Mouse (Mus musculus) effector memory CD4-positive, alpha-beta T cell, adult 5 months (primary cell): ENCODE measurements around the gene Cul9. TPM values are rescaled to one million over a fixed set of nuclear protein-coding genes. Genes with fewer than 3 reads are reported as not detected.

Experiments used
- polyA plus RNA-seq: library from polyadenylated mRNA; unstranded; fragments of 100-300 nt; shearing (Covaris generic); gene quantifications from one replicate; pipeline ENCODE4 v1.2.1, GENCODE M21; 2017

The Cul9 gene
- 6.6 TPM for polyA plus RNA-seq

DNA sequence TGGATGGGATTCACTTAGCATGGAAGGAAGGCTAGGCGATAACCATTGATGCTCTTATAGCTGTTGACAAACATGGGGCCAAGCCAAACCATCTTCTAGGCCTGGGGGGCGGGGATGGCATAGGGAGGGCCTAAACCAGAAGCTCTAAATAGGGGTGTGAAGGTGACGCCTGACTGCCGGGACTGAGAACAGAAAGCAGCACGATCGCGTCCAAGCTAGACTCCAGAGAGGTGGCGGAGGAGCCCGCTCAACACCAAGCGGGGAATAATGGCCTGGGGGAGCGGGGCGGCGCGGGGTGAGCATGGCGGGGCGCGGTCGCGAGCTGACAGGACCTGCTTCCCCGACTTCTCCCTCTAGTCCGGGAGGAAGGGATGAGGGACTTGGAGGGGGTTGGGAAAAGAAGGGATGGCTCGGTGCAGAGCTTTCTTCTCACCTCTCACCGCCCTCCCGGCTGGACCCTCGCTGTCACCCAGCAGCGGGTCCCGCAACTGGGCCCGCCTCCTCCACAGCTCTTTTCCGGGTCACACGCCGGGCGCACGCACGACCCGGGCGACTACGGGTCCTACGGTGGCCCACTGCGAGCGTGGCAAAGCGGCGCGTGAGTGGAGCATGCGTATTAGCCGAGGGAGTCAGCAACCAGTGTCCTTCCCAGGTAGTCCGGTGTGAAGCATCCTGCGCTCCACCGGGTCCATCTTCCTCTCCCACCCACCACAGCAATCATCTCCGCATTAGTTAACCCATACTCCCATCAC lies at the start of gene Cul9:
Gene Cul9 (minus strand): TSS at position 576 of the 752 bp plus-strand sequence.

DNA sequence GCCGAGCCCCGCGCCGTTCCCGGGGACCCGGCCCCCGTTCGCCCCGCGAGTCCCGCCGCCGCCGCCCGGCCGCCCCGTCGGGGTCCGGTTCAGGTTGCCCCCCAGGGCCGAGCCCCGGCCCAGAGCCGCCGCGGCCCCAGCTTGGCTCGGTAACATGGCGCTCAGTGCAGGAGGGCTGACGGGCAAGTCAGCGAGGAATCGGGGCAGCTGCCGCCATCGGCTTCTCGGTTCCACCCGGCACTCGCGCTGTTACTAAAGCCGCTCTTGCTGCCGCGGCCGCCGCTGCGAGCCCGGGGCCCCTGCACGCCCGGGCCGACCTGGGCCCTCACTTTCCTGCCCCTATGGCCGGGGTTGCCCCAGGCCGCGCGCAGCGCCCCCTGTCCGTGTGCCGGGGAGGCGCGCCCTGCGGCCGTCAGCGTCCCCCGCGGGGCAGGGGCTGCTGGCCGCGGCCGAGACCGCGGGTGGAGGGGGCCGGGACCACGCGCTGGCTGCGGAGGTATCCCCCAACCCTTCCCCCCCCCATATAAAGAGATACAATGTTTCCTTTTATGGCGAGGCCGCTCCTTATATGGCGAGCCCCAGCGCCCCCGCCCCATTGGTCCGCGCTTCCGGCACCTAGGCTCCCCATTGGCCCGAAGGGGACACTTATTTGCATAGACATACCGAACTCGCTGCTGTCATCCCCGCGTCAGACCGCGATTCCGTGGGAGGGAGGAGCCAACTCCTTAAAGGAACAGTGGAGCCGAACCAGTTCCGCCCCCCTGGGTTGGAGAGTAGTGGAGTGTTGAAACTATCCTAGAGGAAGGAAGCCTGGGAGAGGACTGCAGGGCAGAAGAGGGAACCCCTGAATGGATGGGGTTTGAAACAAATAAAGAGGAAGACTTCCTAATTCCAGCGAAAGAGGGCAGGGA lies 9.7 kb upstream of the Cul9 start, which contains the start of gene Srf:
Gene Srf (minus strand): TSS at position 503 of the 911 bp plus-strand sequence.

DNA sequence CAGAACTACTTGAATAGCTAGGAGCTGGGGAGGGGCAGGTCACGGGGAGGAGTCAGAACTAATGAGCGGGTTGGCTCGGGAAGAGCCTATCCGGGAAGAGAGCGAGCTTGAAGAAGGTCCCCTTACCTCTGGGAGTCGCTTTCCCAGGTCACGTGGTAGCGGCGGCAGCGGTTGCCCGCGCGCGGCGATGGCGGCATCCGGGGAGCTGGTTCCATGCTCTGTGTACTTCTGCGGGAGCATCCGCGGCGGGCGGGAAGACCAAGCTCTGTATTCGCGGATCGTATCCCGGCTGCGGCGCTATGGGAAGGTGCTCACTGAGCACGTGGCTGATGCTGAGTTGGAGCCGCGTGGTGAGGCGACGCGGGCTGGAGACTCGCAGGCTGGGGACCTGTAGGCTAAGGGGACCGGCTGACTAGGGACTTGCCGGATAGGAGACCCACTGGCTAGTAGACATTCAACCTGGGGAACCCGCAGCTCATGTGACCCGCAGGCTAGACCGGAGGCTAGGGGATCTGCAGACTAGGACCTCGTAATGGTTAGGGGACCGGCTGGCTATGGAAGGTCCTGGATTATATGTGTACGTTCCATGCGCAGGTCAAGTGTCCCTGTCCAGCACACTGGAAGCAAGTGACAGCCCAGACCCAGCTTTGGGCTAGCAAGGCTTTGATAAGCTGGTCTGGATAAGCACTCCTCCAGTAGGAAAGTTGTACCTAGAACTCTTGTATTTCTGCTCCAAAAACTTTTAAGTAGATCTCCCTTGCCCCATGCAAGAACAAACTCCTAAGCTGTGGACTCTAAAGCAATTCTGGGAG lies 49.4 kb downstream of the Cul9 start, which contains the start of gene Dnph1:
Gene Dnph1 (plus strand): TSS at position 89 of the 812 bp plus-strand sequence.

DNA sequence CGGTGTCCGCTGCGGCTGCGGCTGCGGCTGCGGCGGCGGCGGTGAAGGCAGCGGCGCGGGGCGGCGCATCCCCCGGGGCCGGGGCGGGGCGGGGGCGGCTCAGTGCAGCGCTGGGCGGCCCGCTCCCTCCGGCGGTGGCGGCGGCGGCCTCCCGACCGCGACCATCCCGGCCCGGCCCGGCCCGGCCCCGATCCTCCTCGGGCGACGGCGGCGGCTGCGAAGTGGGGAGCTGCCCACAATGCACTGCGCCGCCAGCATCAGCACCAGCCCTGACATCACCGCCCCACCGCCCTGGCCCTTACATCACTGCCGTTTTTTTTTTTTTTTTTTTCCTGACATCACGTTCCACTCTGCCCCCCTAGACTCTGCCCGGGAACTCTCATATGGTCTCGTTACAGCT lies 58.8 kb downstream of the Cul9 start, which contains the start of gene Ttbk1:
Gene Ttbk1 (minus strand): TSS at position 245 of the 400 bp plus-strand sequence.

Other genes starting within 250 kb of the Cul9 start
- gene Dlk2, start 249.0 kb downstream of the Cul9 start, polyA plus RNA-seq = 0.62 TPM
- 6.4 TPM for gene Abcc10, start 218.0 kb downstream of the Cul9 start, polyA plus RNA-seq
- 9.9 TPM for gene Zfp318, start 162.7 kb downstream of the Cul9 start, polyA plus RNA-seq
- not detected for gene Crip3, start 117.5 kb downstream of the Cul9 start, polyA plus RNA-seq
- not detected for gene Slc22a7, start 107.9 kb downstream of the Cul9 start, polyA plus RNA-seq
- 0.40 TPM for gene Ttbk1, start 58.7 kb downstream of the Cul9 start, polyA plus RNA-seq
- gene Dnph1, start 49.7 kb downstream of the Cul9 start, polyA plus RNA-seq = not detected
- gene Srf, start 9.8 kb upstream of the Cul9 start, polyA plus RNA-seq = 33.2 TPM
- gene Ptk7, start 83.1 kb upstream of the Cul9 start, polyA plus RNA-seq = not detected
- 15.9 TPM for gene Klc4, start 99.6 kb upstream of the Cul9 start, polyA plus RNA-seq
- 31.6 TPM for gene Mrpl2, start 99.8 kb upstream of the Cul9 start, polyA plus RNA-seq
- gene Cul7, start 103.9 kb upstream of the Cul9 start, polyA plus RNA-seq = 2.1 TPM
- 31.0 TPM for gene Rrp36, start 128.0 kb upstream of the Cul9 start, polyA plus RNA-seq
- gene Mea1, start 132.4 kb upstream of the Cul9 start, polyA plus RNA-seq = 74.9 TPM
- gene Klhdc3, start 134.5 kb upstream of the Cul9 start, polyA plus RNA-seq = 80.9 TPM
- gene Ppp2r5d, start 158.7 kb upstream of the Cul9 start, polyA plus RNA-seq = 49.1 TPM
- gene Pex6, start 165.1 kb upstream of the Cul9 start, polyA plus RNA-seq = 27.7 TPM
- not detected for gene Gnmt, start 182.8 kb upstream of the Cul9 start, polyA plus RNA-seq
- gene Cnpy3, start 205.8 kb upstream of the Cul9 start, polyA plus RNA-seq = 48.9 TPM
- gene Ptcra, start 217.3 kb upstream of the Cul9 start, polyA plus RNA-seq = not detected
- gene 2310039H08Rik, start 226.2 kb upstream of the Cul9 start, polyA plus RNA-seq = 19.9 TPM
- 68.0 TPM for gene Rpl7l1, start 236.3 kb upstream of the Cul9 start, polyA plus RNA-seq